Mouse (Mus musculus): ENCODE data around the gene Acta2.
A peak's percentile ranks its signal among the peaks of the same experiment; 100 is the strongest.

GRCm38 (mm10) chr19:34241247-34241915 lies 14.0 kb downstream of the Acta2 start:
- peak; percentile 44; the same call in 1 of the 2 replicates for TF ChIP-seq CTCF (IDR thresholded peaks at IDR 0.05; ENCODE audit: borderline replicate concordance, extremely low read depth, insufficient read depth, insufficient read length)
- TF ChIP-seq POLR2A (IDR thresholded peaks at IDR 0.05; ENCODE audit: borderline replicate concordance, extremely low read depth, insufficient read depth, insufficient read length, poor library complexity, severe bottlenecking): no peak
